Mouse (Mus musculus) neural tube, embryonic 11.5 days (tissue): ENCODE measurements around the gene Eml4. TPM values are rescaled to one million over a fixed set of nuclear protein-coding genes. Genes with fewer than 3 reads are reported as not detected.

Experiments
- ATAC-seq: fragments of 200-750 bp; cut with Nextera tagmentation; 2 replicates; pipeline ENCODE4 v1.8.0; 2017; ENCODE audit warnings: moderate number of reproducible peaks, mild to moderate bottlenecking, moderate TSS enrichment, moderate library complexity; ENCODE audit not compliant: insufficient read depth, low FRiP score, low TSS enrichment
- DNase-seq: peaks from one replicate; pipeline ENCODE4 v3.0.0-alpha.2; 2015; ENCODE audit warnings: low spot score
- H3K27ac ChIP-seq: fragments of 300-500 bp; sonication (generic); 2 replicates; pipeline ENCODE4 v1.5.1; 2014; ENCODE audit warnings: low read depth, mild to moderate bottlenecking, low read length
- H3K27me3 ChIP-seq: fragments of 300-500 bp; sonication (generic); 2 replicates; pipeline ENCODE4 v1.6.1; 2014; ENCODE audit warnings: mild to moderate bottlenecking, low read length, mixed read lengths; ENCODE audit not compliant: control insufficient read depth, insufficient read depth
- H3K36me3 ChIP-seq: fragments of 300-500 bp; sonication (generic); 2 replicates; pipeline ENCODE4 v1.6.1; 2014; ENCODE audit warnings: mild to moderate bottlenecking, low read length, moderate library complexity, mixed read lengths; ENCODE audit not compliant: control insufficient read depth, insufficient read depth
- H3K4me1 ChIP-seq: fragments of 300-500 bp; sonication (generic); 2 replicates; pipeline ENCODE4 v1.6.1; 2014; ENCODE audit warnings: low read length, mixed read lengths; ENCODE audit not compliant: control insufficient read depth, insufficient read depth
- H3K4me2 ChIP-seq: fragments of 300-500 bp; sonication (generic); 2 replicates; pipeline ENCODE4 v1.6.1; 2014; ENCODE audit warnings: low read depth, mild to moderate bottlenecking, moderate library complexity
- H3K4me3 ChIP-seq: fragments of 300-500 bp; sonication (generic); 2 replicates; pipeline ENCODE4 v1.5.1; 2014; ENCODE audit warnings: low read depth, low read length
- H3K9ac ChIP-seq: fragments of 300-500 bp; sonication (generic); 2 replicates; pipeline ENCODE4 v1.6.1; 2014; ENCODE audit warnings: mild to moderate bottlenecking, low read length
- H3K9me3 ChIP-seq: fragments of 300-500 bp; sonication (generic); 2 replicates; pipeline ENCODE4 v1.6.1; 2016; ENCODE audit warnings: low read length; ENCODE audit not compliant: control insufficient read depth
- WGBS: fragments of 180-500 bp; shearing (Covaris S2); extraction: QIAGEN DNeasy Blood & Tissue Kit; methylation state at CpG from one replicate; pipeline ENCODE4 v1.1.7; 2014; 5-methylcytosine and 5-hydroxymethylcytosine counted together
- polyA plus RNA-seq: library from polyadenylated mRNA; unstranded; fragments of >200 nt; fragmentation: Nextera tagmentation; extraction: Ambion mirVana; gene quantifications from 2 replicates; pipeline ENCODE4 v1.2.1, GENCODE M21; 2014

The Eml4 gene
- polyA plus RNA-seq, 1 experiment from 2014 or later = 59.8 TPM

- no peak overlapping the region for H3K9ac ChIP-seq
- H3K27ac ChIP-seq = no peak overlapping the region
- WGBS = 97% methylated on average over 8 of the region's 8 CpGs
- H3K4me3 ChIP-seq = no peak overlapping the region
- peaks cover 9% of the 10 kb centered on the region for H3K36me3 ChIP-seq
- no peak overlapping the region for H3K4me2 ChIP-seq
- ATAC-seq (no peak), DNase-seq (no peak)
- no peaks in the 10 kb centered on the region for H3K27me3 ChIP-seq
- H3K4me1 ChIP-seq = no peaks in the 10 kb centered on the region
- no peaks in the 10 kb centered on the region for H3K9me3 ChIP-seq
Observed at GRCm38 (mm10) chr17:83452451-83452850, 101.7 kb downstream of the Eml4 start.

DNA sequence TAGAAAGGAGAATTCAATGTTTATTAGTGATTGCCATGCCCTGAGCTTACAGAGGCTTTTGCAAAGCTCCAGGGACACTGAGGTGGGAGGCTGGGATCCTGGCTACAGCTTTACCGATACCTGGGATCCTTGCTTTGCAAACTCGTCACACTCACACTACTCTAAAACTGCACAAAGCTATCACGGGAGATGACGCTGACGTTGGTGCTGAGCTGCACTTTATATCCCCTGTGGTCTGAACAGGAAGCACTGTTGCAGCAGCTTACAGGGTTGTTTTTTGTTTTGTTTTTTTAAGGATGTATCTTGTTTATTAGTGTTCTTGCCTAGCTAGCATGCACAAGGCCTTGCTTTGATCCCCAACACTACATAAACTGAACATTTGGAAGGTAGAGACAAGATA lies 102.9 kb downstream of the Eml4 start:
- 89% methylated on average over 5 of the region's 5 CpGs for WGBS
- no peak overlapping the region for H3K4me2 ChIP-seq

DNA sequence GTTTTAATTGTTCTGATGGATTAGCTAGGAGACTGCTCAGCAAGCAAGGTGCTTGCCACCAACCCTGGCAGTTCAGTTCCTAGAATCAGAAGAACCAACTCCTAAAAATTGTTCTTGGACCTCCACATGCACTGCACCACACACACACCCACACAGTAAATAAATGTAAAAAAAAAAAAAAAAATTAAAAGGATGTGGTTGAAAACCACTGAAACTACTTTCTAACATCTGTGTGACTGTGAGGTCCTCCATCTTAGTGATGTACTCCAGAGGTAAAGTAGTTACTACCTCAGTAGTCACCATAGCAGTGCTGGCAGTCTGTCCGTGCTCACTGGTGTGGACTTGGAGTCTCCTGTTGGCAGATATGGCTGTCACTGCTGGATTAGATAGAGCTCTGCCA lies 106.5 kb downstream of the Eml4 start:
- Histone ChIP-seq H3K4me2 (no peak overlapping the region), H3K4me3 (no peak overlapping the region), H3K27me3 (no peaks in the 10 kb centered on the region), H3K36me3 (peaks cover 5% of the 10 kb centered on the region), H3K9ac (no peak overlapping the region), H3K9me3 (no peaks in the 10 kb centered on the region), H3K27ac (no peak overlapping the region), H3K4me1 (no peaks in the 10 kb centered on the region)
- no peak for DNase-seq
- no peak for ATAC-seq
- WGBS = 87% methylated on average over 1 of the region's 1 CpGs

More for the DNA sequence above, 102.9 kb downstream of the Eml4 start:
- H3K27ac ChIP-seq = no peak overlapping the region
- H3K4me1 ChIP-seq = no peaks in the 10 kb centered on the region
- H3K27me3 ChIP-seq = no peaks in the 10 kb centered on the region
- H3K9ac ChIP-seq = no peak overlapping the region
- no peaks in the 10 kb centered on the region for H3K9me3 ChIP-seq
- DNase-seq = no peak
- H3K36me3 ChIP-seq = peaks cover 9% of the 10 kb centered on the region
- H3K4me3 ChIP-seq = no peak overlapping the region
- no peak for ATAC-seq

GRCm38 (mm10) chr17:83465969-83466368 lies 115.2 kb downstream of the Eml4 start:
- Histone ChIP-seq H3K4me1 (no peaks in the 10 kb centered on the region), H3K27me3 (no peaks in the 10 kb centered on the region), H3K4me3 (no peak overlapping the region), H3K36me3 (peaks cover 3% of the 10 kb centered on the region), H3K9ac (no peak overlapping the region), H3K27ac (no peak overlapping the region), H3K9me3 (no peaks in the 10 kb centered on the region), H3K4me2 (no peak overlapping the region)
- ATAC-seq (no peak), DNase-seq (no peak)
- WGBS = 92% methylated on average over 5 of the region's 5 CpGs

GRCm38 (mm10) chr17:83466697-83467251 lies 116.0 kb downstream of the Eml4 start:
- H3K4me1 ChIP-seq = no peaks in the 10 kb centered on the region
- H3K27ac ChIP-seq = no peak overlapping the region
- ATAC-seq (no peak), DNase-seq (no peak)
- H3K9me3 ChIP-seq = no peaks in the 10 kb centered on the region
- peaks cover 3% of the 10 kb centered on the region for H3K36me3 ChIP-seq
- WGBS = 76% methylated on average over 6 of the region's 6 CpGs
- no peak overlapping the region for H3K9ac ChIP-seq
- H3K27me3 ChIP-seq = no peaks in the 10 kb centered on the region
- no peak overlapping the region for H3K4me2 ChIP-seq
- no peak overlapping the region for H3K4me3 ChIP-seq

- WGBS = 92% methylated on average over 2 of the region's 2 CpGs
- Histone ChIP-seq H3K4me3 (no peak overlapping the region), H3K9ac (no peak overlapping the region), H3K4me1 (no peaks in the 10 kb centered on the region), H3K27ac (no peak overlapping the region), H3K27me3 (no peaks in the 10 kb centered on the region), H3K36me3 (peaks cover 9% of the 10 kb centered on the region), H3K9me3 (no peaks in the 10 kb centered on the region), H3K4me2 (no peak overlapping the region)
- DNase-seq = no peak
- no peak for ATAC-seq
Observed at GRCm38 (mm10) chr17:83469586-83469985, 118.9 kb downstream of the Eml4 start.

DNA sequence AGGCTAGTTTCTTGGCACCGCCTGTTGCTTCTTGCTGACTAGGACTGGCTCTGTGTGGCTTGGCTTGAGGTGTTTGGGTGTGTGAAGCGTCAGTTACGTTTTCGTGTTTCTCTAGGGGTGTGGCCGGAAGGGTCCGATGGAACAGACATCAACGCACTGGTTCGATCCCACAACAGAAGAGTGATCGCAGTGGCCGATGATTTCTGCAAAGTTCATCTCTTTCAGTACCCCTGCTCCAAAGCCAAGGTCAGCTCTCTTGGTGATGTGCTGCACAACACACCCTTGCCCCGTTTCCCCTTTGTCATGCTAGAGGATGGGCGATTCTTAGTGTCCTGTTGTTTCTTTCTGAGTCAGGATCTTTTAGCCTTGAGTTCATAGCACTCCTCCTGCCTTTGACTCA lies 126.4 kb downstream of the Eml4 start:
- ATAC-seq = no peak
- Histone ChIP-seq H3K36me3 (peaks cover 14% of the 10 kb centered on the region), H3K27ac (no peak overlapping the region), H3K9me3 (no peaks in the 10 kb centered on the region), H3K4me2 (no peak overlapping the region), H3K27me3 (no peaks in the 10 kb centered on the region), H3K4me3 (no peak overlapping the region), H3K4me1 (no peaks in the 10 kb centered on the region), H3K9ac (no peak overlapping the region)
- DNase-seq = no peak
- WGBS = 92% methylated on average over 12 of the region's 12 CpGs

DNA sequence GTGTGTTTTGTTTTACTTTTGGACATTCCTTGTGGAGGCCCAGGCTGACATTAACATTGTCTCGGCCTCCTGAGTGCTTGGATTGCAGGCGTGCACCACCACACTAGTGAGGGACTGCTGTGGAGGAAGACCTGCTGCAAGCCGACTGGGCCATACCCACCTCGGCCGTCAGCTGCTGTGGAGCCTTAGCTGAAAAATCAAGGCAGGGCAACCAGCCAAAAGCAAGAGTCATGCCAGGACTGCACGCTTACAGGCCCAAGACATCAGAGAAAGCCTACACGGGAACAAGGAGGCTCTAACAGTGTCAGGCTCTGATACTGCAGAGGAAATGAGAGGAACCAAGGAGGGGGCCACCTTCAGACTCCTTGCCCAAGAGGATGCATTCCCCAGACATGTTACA lies 130.8 kb downstream of the Eml4 start:
- Histone ChIP-seq H3K4me2 (no peak overlapping the region), H3K4me1 (no peaks in the 10 kb centered on the region), H3K27ac (no peak overlapping the region), H3K9ac (no peak overlapping the region), H3K27me3 (no peaks in the 10 kb centered on the region), H3K36me3 (peaks cover 6% of the 10 kb centered on the region), H3K4me3 (no peak overlapping the region), H3K9me3 (no peaks in the 10 kb centered on the region)
- ATAC-seq (no peak), DNase-seq (no peak)
- WGBS = 93% methylated on average over 7 of the region's 7 CpGs

- no peaks in the 10 kb centered on the region for H3K27me3 ChIP-seq
- H3K9me3 ChIP-seq = no peaks in the 10 kb centered on the region
- WGBS = 95% methylated on average over 7 of the region's 7 CpGs
- H3K4me2 ChIP-seq = no peak overlapping the region
- no peak overlapping the region for H3K9ac ChIP-seq
- H3K36me3 ChIP-seq = peaks cover 2% of the 10 kb centered on the region
- no peaks in the 10 kb centered on the region for H3K4me1 ChIP-seq
- H3K4me3 ChIP-seq = no peak overlapping the region
- ATAC-seq (no peak), DNase-seq (no peak)
- no peak overlapping the region for H3K27ac ChIP-seq
Observed at GRCm38 (mm10) chr17:83482817-83483536, 132.2 kb downstream of the Eml4 start.
